Mouse (Mus musculus): ENCODE data around the gene Wdr31.

- TF ChIP-seq POLR2A (IDR thresholded peaks at IDR 0.05; ENCODE audit: borderline replicate concordance, control insufficient read depth, low read depth, low read length) (no peak), CTCF (IDR thresholded peaks at IDR 0.05; ENCODE audit: control insufficient read depth, insufficient read depth, low read length) (no peak)
Measured at GRCm38 (mm10) chr4:62475793-62476192, 5.1 kb upstream of the Wdr31 start.
